Mouse (Mus musculus): ENCODE measurements around the gene Zbtb49.

DNA sequence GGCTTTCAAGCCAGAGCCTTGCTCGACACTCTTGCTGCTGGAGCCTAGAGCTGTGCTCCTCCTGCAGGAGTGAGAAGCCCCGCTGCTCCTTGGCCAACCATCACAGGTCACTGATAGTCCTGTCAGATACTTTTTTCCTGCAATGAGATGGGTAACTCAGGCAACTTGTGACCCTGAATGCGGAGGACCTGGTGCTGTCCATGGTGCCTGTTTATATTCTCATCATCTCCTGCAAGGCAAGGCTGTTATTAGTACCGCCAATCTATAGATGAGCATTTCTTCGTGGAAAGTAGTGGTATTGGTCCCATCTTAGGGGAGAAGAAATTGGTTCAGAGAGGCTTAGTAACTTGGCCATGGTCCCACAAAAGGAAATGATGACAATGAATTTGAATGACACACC, 46.5 kb downstream of the Zbtb49 start:
- no peak for TF ChIP-seq POLR2A (IDR thresholded peaks at IDR 0.05; ENCODE audit: borderline replicate concordance, insufficient read depth, low read length)
- no peak for TF ChIP-seq CTCF (IDR thresholded peaks at IDR 0.05; ENCODE audit: borderline replicate concordance, insufficient read depth, low read depth, low read length)

All from cerebellum, adult 2 months (tissue).